Mouse (Mus musculus) cerebellum, adult 11-12 months (tissue): ENCODE results near the gene Fbxl3.

Experiments used
- DNase-seq: peaks from one replicate; pipeline ENCODE4 v3.0.0; 2022

Gene Fbxl3

GRCm38 (mm10) chr14:103079209-103079977, 20.0 kb downstream of the Fbxl3 start:
- DNase-seq = peak; percentile 90

GRCm38 (mm10) chr14:103078006-103078912, 21.1 kb downstream of the Fbxl3 start:
- DNase-seq = no peak

GRCm38 (mm10) chr14:103077272-103078005, 21.9 kb downstream of the Fbxl3 start:
- no peak for DNase-seq

GRCm38 (mm10) chr14:103075166-103075565, 24.2 kb downstream of the Fbxl3 start:
- no peak for DNase-seq

GRCm38 (mm10) chr14:103073825-103074224, 25.5 kb downstream of the Fbxl3 start:
- DNase-seq = no peak

GRCm38 (mm10) chr14:103072731-103073130, 26.6 kb downstream of the Fbxl3 start:
- no peak for DNase-seq

GRCm38 (mm10) chr14:103071471-103071870, 27.9 kb downstream of the Fbxl3 start:
- DNase-seq = no peak

GRCm38 (mm10) chr14:103070790-103071189, 28.6 kb downstream of the Fbxl3 start:
- no peak for DNase-seq

GRCm38 (mm10) chr14:103069864-103070611, 29.3 kb downstream of the Fbxl3 start, which contains the start of gene Cln5:
TSS of gene Cln5 (plus strand) at chr14:103070216.
- peak; percentile 96 for DNase-seq

- no peak for DNase-seq
Measured at GRCm38 (mm10) chr14:103069465-103069863, 29.9 kb downstream of the Fbxl3 start.

GRCm38 (mm10) chr14:103065294-103066167, 33.8 kb downstream of the Fbxl3 start:
- peak; percentile 70 for DNase-seq

- no peak for DNase-seq
Measured at GRCm38 (mm10) chr14:103059495-103059894, 39.9 kb downstream of the Fbxl3 start.

GRCm38 (mm10) chr14:103058998-103059397, 40.4 kb downstream of the Fbxl3 start:
- DNase-seq = no peak

GRCm38 (mm10) chr14:103056601-103057000, 42.8 kb downstream of the Fbxl3 start:
- no peak for DNase-seq

GRCm38 (mm10) chr14:103054731-103055130, 44.6 kb downstream of the Fbxl3 start:
- DNase-seq = no peak

- DNase-seq = no peak
Measured at GRCm38 (mm10) chr14:103051159-103051769, 48.1 kb downstream of the Fbxl3 start.

- no peak for DNase-seq
Measured at GRCm38 (mm10) chr14:103048292-103049086, 50.9 kb downstream of the Fbxl3 start.

GRCm38 (mm10) chr14:103046677-103047076, 52.7 kb downstream of the Fbxl3 start, which contains the start of gene Acod1:
TSS of gene Acod1 (plus strand) at chr14:103046977.
- DNase-seq = no peak

- no peak for DNase-seq
Measured at GRCm38 (mm10) chr14:103037016-103037415, 62.4 kb downstream of the Fbxl3 start.

- DNase-seq = no peak
Measured at GRCm38 (mm10) chr14:103034076-103034475, 65.3 kb downstream of the Fbxl3 start.
